Mouse (Mus musculus): ENCODE results near the gene Gm21863. TPM values are rescaled to one million over a fixed set of nuclear protein-coding genes. Genes with fewer than 3 reads are reported as not detected.
"Not testable (repeated sequence)": the region's sequence is repeated elsewhere in the genome, so short reads cannot be mapped to it uniquely, and the experiment has no call there.

The Gm21863 gene
- polyA plus RNA-seq (2016; fragmentation: Nextera tagmentation; extraction: Ambion mirVana), result not detected in 2 replicates

- not testable (repeated sequence) for H3K9me3 ChIP-seq (replicated peaks); H3K36me3 ChIP-seq; DNase-seq (ENCODE audit: low spot score); H3K27ac ChIP-seq; H3K27me3 ChIP-seq (ENCODE audit: low read depth, poor library complexity, severe bottlenecking); H3K4me1 ChIP-seq
- H3K4me3 ChIP-seq, result peak within 1 kb of the TSS; percentile 25; the same call in 1 of the 2 replicates
- 24% methylated on average over 66 of the region's 75 CpGs for WGBS
Observed at GRCm38 (mm10) chr12:19953869-19954555, at the start of gene Gm21863. TSS of gene Gm21863 (plus strand) at chr12:19954505.

- H3K27me3 ChIP-seq (ENCODE audit: low read depth, poor library complexity, severe bottlenecking); DNase-seq (ENCODE audit: low spot score); H3K36me3 ChIP-seq; H3K4me3 ChIP-seq; H3K4me1 ChIP-seq; H3K27ac ChIP-seq: not testable (repeated sequence)
- H3K9me3 ChIP-seq (replicated peaks), result peaks cover 13% of the 10 kb centered on the region
- 25% methylated on average over 4 of the region's 4 CpGs for WGBS
Observed at GRCm38 (mm10) chr12:19928049-19928448, 26.3 kb upstream of the Gm21863 start.
